Mouse (Mus musculus) A20 (cell line): ENCODE measurements around the gene Btbd19.
A peak's percentile ranks its signal among the peaks of the same experiment; 100 is the strongest.

Experiments used
- DNase-seq: peaks from one replicate; pipeline ENCODE4 v3.0.0-alpha.2; 2011; ENCODE audit warnings: low read depth, low spot score

Gene Btbd19

DNA sequence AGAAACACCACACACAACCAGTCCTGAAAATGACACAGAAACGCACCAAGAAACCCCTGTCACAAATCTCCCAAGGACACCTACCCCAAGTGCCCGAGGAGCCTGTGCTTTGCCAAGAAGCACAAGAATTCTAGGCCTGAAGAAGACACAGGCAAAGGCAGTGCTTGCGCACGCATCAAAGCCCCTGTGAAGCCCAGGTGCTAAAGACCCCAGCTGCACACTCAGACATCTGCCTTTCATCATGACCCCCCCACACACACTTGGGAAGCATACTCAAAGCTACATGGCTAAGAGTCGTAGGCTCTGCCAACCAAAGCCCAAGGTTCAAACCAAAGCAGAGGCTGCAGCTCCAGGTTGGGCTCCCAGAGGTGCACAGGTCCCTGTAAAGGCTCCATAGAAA, 9.9 kb downstream of the Btbd19 start:
- no peak for DNase-seq

GRCm38 (mm10) chr4:117113237-117113636, 12.3 kb downstream of the Btbd19 start:
- peak; percentile 37 for DNase-seq

DNA sequence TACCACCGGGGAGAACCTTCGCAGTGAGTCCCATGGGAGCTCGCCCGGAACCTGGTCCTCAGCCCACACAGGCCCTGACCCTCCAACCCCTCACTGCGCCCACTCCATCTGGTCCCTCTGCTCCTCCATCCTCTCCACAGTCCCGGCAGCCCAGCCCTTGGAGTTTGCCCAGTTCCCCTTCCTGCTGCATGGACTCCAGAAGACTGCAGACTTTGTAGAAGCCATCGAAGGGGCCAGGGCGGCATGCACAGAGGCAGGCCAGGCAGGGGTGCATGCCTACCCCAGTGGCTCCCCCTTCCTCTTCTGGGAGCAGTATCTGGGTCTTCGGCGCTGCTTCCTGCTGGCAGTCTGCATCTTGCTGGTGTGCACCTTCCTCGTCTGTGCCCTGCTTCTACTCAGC, 14.5 kb downstream of the Btbd19 start:
- DNase-seq, result no peak

GRCm38 (mm10) chr4:117110249-117110648, 15.3 kb downstream of the Btbd19 start:
- DNase-seq, result peak; percentile 54

GRCm38 (mm10) chr4:117109330-117109729, 16.2 kb downstream of the Btbd19 start:
- no peak for DNase-seq

- no peak for DNase-seq
Observed at GRCm38 (mm10) chr4:117108524-117108849, 17.0 kb downstream of the Btbd19 start.

DNA sequence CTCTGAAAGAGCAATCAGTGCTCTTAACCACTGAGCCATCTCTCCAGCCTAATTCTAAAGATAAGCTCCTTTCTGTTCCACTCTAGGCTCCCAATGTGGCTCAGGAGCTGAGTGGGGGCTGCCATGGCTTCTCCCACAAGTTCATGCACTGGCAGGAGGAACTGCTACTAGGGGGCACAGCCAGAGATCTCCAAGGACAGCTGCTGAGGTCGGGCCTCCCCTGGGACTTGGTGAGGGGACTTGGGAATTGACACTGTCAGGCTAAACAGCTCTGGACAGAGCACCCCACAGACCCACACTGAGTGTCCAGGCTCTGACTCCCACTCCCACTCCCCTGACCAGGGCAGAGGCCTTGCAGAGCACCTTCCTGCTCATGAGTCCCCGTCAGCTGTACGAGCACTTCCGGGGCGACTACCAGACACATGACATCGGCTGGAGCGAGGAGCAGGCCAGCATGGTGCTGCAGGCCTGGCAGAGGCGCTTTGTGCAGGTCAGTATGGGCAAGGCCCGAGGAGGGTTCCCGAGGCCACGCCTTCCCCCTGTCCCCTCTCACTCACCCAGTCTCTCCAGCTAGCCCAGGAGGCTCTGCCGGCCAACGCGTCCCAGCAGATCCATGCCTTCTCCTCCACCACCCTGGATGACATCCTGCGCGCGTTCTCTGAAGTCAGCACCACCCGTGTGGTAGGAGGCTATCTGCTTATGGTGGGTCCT, 17.6 kb downstream of the Btbd19 start:
- no peak for DNase-seq

DNA sequence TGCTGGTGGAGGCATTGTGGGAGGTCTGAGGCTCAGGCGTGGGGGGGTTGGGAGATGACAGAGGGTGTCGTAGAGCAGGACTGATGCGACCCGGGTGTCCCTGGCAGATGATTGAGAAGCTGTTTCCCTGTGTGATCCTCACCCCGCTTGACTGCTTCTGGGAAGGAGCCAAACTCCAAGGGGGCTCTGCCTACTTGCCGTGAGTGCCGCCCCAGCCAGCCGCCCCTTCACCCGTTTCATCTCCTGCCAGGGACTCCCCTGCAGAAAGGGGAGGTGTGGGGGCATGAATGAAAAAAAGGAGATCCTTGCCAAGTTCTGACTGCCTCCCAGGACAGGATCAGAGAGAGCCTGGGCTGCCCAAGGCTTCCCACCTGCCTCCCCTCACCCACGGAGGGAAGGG, 20.4 kb downstream of the Btbd19 start:
- no peak for DNase-seq

DNA sequence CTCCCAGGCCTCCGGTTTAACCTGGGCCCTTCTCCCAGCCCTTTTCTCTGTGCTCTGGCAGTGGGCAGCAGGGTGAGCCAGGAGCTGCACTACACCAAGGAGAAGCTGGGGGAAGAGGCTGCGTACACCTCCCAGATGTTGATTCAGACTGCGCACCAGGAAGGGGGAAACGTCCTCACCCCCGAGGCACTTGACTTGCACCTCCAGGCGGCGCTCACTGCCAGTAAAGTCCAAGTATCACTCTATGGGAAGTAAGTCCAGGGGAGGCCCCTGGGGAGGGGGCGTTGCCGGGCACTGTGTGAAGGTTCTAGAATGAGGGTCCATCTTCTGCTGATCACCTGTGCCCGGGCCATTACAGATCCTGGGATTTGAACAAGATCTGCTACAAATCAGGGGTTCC, 20.9 kb downstream of the Btbd19 start:
- no peak for DNase-seq

- DNase-seq, result peak; percentile 42
Observed at GRCm38 (mm10) chr4:117101218-117101617, 24.3 kb downstream of the Btbd19 start.

GRCm38 (mm10) chr4:117100036-117100435, 25.5 kb downstream of the Btbd19 start:
- DNase-seq, result no peak

DNA sequence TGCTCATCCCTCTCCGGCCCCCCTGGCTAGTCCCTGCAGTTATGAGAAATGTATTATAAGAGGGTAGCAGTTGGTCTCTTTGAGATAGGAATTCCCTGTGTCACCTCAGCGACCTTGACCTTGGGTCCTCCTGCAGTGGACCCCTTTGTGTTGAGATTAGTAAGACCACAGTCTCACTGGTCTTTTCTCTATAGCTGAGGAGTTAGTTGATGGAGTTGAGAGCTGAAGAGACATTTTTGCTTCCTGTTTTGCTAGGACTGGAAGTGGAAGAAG, 26.8 kb downstream of the Btbd19 start:
- DNase-seq, result no peak

GRCm38 (mm10) chr4:117097969-117098763, 27.4 kb downstream of the Btbd19 start:
- DNase-seq, result no peak

DNA sequence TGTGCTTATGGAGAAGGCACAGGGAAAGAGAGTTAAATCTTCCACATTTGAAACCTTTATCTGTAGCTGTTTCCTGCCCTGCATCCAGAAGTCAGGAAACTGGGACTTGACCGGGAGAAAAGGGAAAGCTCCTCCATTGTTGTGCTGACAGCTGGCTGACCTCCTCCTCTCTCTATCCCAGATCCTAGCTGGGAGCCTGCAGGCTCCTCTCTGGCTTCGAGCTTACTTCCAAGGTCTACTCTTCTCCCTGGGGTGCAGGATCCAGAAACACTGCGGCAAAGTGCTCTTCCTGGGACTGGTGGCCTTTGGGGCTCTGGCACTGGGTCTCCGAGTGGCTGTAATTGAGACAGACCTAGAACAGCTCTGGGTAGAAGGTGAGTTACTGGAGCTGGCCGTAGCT, 28.9 kb downstream of the Btbd19 start:
- no peak for DNase-seq

- no peak for DNase-seq
Observed at GRCm38 (mm10) chr4:117095551-117096452, 29.7 kb downstream of the Btbd19 start, which contains the start of gene Ptch2. TSS of gene Ptch2 (plus strand) at chr4:117096075.

GRCm38 (mm10) chr4:117094626-117095361, 30.7 kb downstream of the Btbd19 start:
- DNase-seq, result no peak

- DNase-seq, result no peak
Observed at GRCm38 (mm10) chr4:117090586-117090985, 34.9 kb downstream of the Btbd19 start.

DNA sequence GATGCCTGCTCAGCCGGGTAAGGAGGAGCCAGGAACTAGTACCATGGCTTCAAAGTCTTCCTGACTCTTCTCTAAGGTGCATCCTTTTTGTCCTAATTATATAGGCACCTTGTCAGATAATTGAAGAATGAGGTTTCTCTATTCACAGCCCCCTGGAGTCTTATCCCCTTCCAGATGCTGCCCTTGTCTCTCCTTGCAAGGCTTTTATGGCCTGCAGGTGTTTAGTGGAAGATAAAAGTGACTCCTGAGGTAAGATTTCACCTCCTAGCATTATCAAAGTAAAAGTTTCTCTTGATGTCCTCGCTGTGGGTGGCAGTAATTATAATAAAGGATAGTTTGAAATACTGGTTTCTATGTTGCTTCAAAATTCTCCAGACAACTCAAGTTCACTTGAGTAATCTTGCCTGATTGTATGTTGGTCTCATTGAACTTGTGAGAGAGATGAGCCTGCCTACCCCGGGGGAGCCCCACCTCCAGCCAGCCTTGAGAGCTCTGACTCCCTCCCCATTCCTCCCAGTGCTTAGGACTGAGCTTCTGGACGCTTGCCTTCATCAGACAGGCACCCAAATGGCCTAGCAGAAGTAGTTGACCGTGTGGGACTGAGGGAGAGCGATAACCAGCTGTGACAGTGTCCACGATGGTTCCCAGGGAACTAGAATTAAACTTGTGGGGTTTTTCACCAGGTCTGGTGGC, 37.4 kb downstream of the Btbd19 start:
- no peak for DNase-seq

- DNase-seq, result no peak
Observed at GRCm38 (mm10) chr4:117071183-117071582, 54.3 kb downstream of the Btbd19 start.

DNA sequence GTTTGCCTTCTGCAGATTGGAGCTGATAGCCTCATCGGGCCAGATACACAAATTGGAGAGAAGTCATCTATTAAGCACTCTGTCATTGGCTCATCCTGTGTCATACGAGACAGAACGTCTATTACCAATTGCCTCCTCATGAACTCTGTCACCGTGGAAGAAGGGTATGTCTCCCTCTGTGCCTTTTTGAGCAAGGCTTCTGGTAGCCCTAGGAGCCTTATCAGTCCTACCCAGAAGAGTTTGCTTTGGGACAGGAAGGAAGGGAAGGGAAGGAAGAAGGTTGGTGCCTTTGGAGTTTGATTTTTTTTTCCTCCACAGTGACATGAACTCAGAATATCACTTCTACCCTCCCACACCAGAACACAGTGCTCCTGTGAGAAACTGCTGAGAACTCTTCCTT, 54.9 kb downstream of the Btbd19 start:
- no peak for DNase-seq

GRCm38 (mm10) chr4:117069647-117070046, 55.9 kb downstream of the Btbd19 start:
- no peak for DNase-seq
